Mouse (Mus musculus) urinary bladder, adult 18-20 months (tissue): ENCODE measurements at regions not wholly inside any gene's neighbourhood (a gene's known extent, or its start where the extent isn't known, plus 50 kb on each side); places are given as distances from the start of the nearest gene placed in this dataset.

ENCODE experiments used
- DNase-seq, 2 experiments: peaks; one replicate each; pipeline ENCODE4 v3.0.0; 2022; ENCODE audit warnings: low spot score in 2 of 2, mixed read lengths in 2 of 2

DNA sequence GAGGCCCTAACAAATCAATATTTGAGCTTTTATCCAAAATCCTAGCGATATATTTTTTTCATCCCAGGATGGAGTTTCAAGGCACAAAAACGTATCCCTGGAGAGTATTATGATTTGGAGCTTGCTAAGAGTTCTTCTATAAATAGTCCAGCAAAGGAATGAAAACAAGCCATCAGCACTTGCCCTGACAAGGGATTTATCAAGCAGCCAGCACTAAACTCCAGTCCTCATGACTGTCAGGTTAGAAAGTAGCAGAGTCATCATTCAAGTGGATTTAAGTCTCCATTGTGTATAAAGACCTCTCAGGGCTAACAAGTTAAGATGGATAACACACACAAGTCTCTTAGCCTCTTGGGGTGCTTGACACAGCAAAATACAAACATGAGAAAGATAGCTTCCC, 148.6 kb upstream of the Ust start:
- DNase-seq: no peak

DNA sequence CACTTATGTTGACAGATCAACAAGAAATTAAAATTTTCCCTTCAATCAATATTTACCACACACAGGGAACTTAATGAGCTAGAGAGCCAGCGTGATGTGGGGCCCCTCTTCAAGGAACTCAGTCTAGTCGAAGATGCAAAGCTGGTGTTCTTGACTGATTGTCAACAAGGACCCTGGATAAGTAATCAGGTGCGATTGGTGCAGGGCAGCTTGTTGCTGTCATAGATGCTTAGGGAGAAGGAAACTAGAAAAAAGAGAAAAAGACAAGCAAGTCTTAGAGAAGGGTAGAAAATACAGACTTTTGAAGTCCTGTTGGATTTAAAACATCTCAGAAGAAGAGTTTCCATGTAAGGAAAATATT, 140.3 kb upstream of the Ust start:
- no peak for DNase-seq

DNA sequence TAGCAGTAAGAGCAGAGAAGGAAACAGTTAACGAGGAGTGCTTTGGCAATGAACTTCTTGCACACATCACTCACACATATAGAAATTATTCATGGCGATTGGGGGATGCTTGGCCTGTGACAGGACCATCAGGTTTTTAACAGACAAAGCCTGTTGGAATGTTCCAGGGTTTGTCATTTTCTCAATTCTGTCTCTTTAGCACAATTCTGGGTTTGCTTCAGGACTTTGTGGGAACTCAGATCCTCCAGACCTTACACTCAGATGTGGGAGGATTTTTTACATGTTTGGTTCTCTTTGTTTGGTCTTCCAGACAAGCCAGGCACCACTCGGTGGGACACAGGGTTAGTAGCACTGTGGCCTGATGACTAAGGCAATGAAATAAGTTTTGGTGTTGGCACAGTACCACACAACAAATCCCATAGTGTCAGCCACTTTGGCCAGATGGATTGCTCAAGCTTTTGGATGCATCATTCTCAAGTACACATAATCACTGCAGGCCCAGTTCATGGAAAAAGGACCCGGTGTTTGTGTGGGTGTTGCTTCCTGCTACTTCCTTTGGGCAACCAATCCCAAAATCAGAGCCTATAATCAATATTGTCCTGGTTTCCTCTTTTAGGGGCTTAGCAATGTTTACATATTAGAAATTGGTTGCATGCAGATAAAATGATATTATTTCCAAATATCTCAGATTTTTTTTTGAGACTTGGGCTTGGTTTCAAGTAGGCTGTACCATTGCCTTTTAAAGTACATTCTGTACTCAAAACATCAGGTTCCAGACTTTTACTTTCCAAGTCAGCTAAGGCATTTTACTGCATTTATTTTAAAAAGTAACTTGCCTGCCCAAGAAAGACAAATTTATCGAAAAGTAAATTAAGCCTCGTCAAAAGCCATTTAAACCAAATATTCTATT, 139.7 kb upstream of the Ust start:
- DNase-seq: peak in 1 of 2 experiments; percentile 63

DNA sequence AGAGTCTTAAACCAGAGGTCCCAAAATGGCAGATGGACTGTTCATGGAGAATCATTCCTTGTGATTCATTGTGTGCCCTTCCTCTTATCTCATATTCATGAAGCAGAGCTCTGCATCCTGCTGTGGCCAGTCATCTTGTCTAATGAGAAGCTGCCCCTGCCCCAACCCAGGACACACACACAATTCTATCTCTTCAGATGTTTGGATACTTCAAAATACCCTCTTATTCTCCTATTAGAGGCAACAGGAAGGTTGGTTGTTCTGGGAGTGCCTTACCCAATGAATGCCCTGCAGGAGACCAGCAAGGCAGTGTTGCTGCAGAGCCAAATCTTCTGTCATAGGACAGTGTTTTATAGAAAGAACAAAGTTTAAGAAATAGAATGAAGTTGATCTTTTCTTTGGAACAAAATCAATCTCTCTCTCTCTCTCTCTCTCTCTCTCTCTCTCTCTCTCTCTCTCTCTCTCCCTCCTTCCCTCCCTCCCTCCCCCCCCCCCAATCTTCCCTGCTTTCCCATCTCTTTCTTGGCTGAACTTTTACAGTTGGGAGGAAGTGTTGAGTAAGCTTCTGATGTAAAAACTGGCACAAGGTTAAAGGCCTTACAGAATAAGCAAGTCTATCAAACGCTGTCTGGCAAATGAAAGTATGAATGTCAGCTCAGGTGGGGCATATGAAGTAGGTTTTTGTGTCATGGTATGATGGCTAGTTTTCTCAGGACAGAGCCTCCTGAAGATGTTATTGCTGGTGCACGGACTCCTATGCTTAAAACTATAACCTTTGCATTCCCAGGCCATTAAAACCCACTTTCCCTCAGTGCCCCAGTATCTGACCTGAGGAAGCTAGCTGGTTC, 138.8 kb upstream of the Ust start:
- DNase-seq: no peak

DNA sequence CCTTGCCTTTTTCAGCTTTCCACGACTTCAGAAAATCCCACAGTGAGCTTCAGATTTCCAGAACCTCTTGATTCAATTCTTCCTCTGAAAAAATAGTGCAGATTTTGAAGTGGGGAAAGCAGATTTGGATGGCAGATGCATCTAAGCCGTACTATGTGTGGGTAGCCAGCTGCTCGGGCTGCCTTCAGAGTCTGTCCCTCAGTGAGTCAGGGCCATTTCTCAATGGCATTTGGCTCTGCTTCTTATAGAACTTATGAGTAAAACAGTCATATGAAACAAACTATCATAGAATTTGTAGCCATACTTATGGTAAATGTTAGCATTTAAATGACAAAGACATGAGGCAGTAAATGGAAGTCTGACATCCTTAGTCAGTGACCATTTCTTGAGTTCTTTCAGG, 135.0 kb upstream of the Ust start:
- DNase-seq: no peak

DNA sequence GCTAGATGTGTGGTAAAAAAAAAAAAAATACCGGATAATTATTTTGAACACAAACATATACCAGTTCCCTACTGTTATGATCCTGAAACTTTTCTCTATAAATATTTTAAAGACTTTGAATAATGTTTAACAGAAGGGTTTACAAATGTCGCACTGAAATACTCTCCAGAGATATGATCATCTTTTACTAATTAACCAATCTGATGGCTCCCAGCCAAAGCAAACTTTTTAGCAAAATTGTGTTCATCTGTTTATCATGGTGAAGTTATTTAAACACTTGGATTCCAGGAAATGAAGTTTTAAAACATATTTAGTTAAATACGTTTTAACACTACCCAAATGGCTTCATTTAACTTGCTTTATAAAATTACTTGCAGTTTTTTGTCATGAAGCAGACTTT, 123.6 kb upstream of the Ust start:
- DNase-seq: no peak

DNA sequence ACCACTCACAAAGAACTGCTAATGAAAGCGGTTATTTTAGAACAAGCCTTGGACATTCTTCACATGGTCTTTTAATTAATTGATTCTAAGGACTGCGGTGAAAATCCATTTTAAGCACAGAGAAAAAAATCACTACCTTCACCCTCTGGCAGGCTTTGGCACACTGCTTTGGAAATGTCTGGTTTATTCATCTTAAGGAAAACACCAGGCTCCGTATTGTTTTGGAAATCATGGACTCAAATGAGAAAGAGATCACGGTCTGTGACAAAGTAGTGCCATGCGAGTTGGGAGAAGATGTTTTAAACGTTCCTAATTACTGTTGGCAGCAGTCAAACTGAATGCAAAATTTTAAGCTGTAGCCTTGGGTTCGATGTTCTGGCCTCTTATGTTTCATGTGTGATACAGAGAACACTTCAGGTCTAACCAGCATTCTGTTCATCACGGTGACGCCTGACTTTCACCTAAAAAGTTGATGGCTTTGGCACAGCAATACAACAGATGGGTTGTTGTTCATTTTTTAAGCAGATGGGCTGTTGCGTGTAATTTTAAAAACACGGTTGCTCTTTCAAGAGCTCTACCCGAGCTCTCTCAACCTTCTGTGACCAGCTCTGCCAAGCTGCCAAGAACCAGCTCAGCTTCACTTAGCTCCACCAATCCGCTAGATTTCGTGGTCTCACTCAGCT, 105.7 kb upstream of the Ust start:
- no peak for DNase-seq

DNA sequence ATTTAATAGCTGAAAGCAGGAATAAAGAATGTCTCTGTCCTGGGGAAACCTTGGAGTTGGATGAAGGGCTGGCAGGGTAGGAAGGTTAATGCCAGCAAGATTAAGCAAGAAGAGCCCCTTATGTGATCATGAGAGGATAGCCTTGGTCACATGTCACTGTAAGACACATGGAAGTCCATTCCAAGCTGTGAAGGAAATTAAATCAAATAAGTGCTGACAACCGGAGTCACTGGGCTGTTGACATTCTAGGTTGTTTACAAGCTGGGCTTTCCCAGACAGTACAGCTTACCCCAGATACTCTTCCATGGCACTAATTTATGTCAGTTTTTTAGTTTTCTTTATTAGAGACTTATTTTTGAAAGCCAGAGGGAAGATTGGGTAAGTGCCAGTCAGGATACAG, 100.1 kb upstream of the Ust start:
- DNase-seq: no peak

DNA sequence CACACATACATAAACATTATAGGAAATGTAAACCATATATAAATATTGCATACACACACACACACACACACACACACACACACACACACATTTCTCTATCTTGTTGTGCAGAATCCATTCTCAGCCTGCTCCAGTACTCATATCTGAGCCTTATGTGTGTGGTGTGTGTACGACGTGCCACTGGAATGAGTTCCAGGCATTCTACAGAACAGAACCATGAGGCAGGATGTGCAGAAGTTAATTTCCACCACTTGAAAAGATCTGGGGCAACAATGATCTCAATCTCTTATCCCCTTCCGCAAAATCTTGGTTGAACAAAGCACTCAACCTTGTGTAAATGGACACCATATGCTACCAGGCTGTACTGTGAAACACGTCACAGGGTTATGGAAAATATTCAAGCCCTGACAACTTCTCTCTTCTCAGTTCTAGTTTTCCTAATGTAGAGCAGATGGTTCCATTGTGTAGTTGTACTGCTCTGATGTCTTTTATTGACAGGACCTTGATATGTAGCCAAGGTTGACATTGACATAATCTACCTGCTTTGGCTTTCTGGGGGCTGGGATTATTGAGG, 96.9 kb upstream of the Ust start:
- no peak for DNase-seq

DNA sequence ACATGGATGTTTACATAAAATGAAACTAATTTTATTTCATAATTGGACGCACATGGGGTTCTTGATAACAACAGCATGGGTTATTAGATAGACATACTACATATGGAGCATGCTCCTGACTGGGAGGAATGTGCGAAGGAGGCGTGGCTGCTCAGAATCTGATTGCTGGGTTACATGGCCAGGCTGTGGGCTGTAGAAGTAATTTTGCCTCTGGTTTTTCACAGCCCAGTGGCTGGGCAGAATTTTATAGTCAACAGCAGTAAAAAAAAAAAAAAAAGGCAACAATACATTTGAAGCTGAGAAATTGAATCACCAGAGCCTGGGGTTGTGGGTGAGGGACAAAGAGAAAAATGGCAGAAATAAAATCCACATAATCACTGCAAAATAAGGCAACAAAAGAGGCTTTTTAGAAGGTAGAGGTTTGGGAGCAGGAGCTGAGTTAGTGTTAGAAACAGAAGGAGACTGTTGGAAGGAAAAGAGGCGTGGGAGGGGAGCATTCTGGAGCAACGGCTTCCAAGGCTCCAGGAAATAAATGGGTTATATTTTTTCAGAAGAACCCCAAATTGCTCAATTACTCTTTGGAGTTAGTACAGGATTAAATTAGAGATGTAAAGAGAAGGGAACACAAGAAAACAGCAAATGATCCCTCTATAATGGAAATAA, 71.4 kb upstream of the Ust start:
- no peak for DNase-seq

DNA sequence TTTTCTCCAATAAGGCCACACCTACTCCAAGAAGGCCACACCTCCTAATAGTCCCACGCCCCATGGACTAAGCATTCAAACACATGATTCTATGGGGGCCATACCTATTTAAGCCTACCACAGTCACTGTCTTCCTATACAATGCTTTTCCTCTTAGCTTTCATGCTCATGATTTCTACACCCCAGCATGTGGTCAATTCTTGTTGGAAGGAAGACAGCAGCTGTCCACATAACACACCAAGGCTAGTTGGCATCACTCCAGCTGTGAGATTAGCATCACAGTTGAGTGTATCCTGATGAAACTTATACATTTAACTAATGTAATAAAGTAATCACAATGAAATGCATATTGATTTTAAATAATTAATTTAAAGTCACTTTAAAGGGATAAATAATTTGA, 70.5 kb upstream of the Ust start:
- DNase-seq: no peak

DNA sequence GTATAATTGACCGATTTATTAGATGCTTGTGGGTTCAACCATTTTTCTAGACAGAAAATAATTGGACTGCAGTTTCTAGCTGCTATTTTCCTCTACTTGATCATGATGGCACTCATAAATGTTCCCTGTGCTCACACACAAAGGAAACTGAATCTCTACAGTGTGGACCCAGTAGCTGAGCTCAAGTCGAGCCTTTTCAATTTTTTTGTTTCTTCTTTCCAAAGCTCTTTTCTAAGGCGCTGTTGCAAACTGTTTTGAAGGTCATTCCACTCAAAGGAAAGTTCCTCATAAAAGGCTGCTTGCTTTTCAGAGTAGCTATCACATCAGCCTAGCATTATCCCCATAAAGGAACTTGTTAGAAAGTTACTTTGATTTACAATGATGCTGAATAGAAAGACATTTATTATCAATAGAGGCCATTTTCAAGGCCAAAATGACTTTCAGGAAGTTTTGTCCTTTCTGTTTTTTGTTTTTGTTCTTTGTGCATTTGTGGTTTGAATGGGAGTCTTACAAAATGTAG, 65.8 kb upstream of the Ust start:
- DNase-seq: no peak

DNA sequence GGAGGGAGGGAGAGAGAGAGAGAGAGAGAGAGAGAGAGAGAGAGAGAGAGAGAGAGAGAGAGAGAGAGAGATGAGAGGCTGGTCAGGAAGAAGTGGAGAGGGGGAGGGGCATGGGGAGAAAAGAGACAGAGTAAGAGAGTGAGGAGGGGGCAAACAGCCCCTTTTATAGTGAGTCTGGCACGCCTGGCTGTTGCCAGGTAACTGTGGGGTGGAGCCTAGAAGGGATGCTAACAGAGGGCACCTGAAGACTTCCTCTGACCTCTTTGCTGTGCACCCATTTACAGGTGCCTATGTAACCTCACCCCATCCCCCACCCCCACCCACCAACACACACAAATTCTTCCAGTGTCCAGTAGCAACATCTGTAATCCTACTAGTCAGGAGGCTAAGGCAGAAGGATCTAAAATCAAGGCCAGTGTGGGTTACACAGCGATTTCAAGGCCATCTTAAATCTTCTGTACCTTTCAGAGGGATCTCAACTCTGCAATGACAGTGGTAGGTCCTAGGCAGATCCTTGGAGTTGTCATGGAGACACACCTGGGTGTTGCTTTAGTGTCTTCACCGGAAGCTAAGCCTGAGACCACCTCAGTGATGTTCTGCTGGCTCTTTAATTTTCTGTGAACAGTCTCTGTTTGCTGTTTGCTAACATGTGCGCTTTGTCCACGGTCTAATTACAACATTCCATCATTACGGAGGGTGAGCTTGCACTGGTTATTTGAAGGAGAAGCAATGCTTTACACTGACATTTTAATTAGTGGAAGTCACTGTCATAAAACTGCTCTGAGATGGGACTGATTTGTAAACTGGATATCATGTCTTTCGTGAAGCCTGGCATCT, 65.1 kb upstream of the Ust start:
- DNase-seq: no peak

DNA sequence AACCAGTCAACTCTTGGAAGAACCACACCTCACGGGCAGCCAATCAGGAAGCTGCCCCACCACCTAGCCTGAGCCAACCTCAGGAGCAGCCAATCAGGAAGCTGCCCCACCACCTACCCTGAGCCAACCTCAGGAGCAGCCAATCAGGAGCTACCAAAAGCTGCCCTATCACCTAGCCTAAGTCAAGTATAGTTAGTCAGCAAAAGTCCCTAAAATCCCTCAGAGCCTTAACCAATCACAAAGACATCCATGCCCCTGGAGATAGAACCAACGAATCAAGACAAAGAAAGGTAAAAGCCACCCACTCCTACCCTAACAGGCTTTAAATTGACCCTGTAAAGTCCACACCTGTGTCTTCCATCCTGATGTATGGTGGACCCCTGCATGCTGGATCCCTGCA, 61.7 kb upstream of the Ust start:
- no peak for DNase-seq

DNA sequence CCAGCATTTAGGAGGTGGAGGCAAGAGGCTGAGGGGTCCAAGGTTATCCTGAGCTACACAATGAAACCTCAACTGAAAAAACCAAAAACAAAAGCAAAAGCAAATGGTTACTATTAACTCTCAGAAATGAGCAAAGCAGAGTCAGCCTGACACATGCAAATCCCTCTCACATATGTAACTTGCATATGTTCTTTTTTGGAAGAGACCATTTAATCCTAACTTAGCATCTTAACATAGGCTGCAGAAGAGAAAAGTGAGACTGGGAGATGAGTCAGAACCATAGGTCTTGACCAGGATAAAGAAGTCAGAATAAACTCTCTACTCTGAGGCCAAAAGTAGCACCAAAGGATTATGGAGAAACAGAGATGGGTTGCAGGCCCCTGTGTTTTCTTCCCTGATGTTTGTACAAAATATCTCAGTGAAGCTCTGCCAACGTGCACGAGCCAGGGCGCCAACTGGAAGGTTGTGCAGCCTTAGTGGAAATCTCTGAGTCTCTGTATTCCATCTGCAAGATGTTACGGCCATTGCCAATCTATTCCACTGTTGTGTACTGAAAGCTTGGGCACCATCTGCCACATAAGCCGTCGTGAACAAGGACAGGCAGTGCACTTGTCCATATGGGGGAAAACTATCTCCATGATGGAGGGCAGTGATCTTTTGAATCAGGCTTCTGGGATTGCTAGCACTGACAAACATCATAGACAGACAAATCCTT, 59.2 kb upstream of the Ust start:
- DNase-seq: no peak
